Mouse (Mus musculus): ENCODE data around the gene Shc3. TPM values are rescaled to one million over a fixed set of nuclear protein-coding genes. Genes with fewer than 3 reads are reported as not detected.

Gene Shc3
- polyA plus RNA-seq, 1 experiment, result 1.1 TPM

GRCm38 (mm10) chr13:51411243-51411642, 158.0 kb downstream of the Shc3 start:
- H3K4me1 ChIP-seq (ENCODE audit: control insufficient read depth, insufficient read depth, low read length), result no peaks in the 10 kb centered on the region
- no peak overlapping the region for H3K27ac ChIP-seq (ENCODE audit: insufficient read depth, low read depth, low read length)
- DNase-seq, result no peak
- TF ChIP-seq CTCF (conservative IDR thresholded peaks at IDR 0.05; ENCODE audit: insufficient read depth, insufficient read length, low read depth, low read length), result no peak
- TF ChIP-seq POLR2A (IDR thresholded peaks at IDR 0.05; ENCODE audit: low read depth, low read length), result no peak
- H3K36me3 ChIP-seq (ENCODE audit: control insufficient read depth, insufficient read depth, low read length), result no peaks in the 10 kb centered on the region
- H3K27me3 ChIP-seq (replicated peaks; ENCODE audit: control insufficient read depth, insufficient read depth, low read length), result 0 out of 2 replicates have a peak, but pooled peaks cover 1% of the 10 kb centered on the region
- H3K4me3 ChIP-seq (ENCODE audit: insufficient read depth, low read depth, low read length), result peak overlapping the region; percentile 9; the same call in 1 of the 2 replicates
- WGBS, result 52% methylated on average over 9 of the region's 9 CpGs

GRCm38 (mm10) chr13:51409936-51410481, 159.2 kb downstream of the Shc3 start:
- Histone ChIP-seq H3K27me3 (replicated peaks; ENCODE audit: control insufficient read depth, insufficient read depth, low read length) (0 out of 2 replicates have a peak, but pooled peaks cover 1% of the 10 kb centered on the region), H3K36me3 (ENCODE audit: control insufficient read depth, insufficient read depth, low read length) (no peaks in the 10 kb centered on the region), H3K4me3 (ENCODE audit: insufficient read depth, low read depth, low read length) (peak overlapping the region; percentile 44), H3K4me1 (ENCODE audit: control insufficient read depth, insufficient read depth, low read length) (no peaks in the 10 kb centered on the region), H3K27ac (ENCODE audit: insufficient read depth, low read depth, low read length) (peak overlapping the region; percentile 72; the same call in 1 of the 2 replicates)
- DNase-seq, result no peak
- TF ChIP-seq POLR2A (IDR thresholded peaks at IDR 0.05; ENCODE audit: low read depth, low read length), result no peak
- no peak for TF ChIP-seq CTCF (conservative IDR thresholded peaks at IDR 0.05; ENCODE audit: insufficient read depth, insufficient read length, low read depth, low read length)
- WGBS, result 73% methylated on average over 6 of the region's 6 CpGs

GRCm38 (mm10) chr13:51408519-51409001, 160.7 kb downstream of the Shc3 start, which contains the start of gene S1pr3:
TSS of gene S1pr3 (plus strand) at chr13:51408639.
- no peaks in the 10 kb centered on the region for H3K36me3 ChIP-seq (ENCODE audit: control insufficient read depth, insufficient read depth, low read length)
- WGBS, result 4% methylated on average over 33 of the region's 33 CpGs
- peak within 1 kb of the TSS; percentile 61 for H3K4me3 ChIP-seq (ENCODE audit: insufficient read depth, low read depth, low read length)
- 0 out of 2 replicates have a peak, but pooled peaks cover 1% of the 10 kb centered on the region for H3K27me3 ChIP-seq (replicated peaks; ENCODE audit: control insufficient read depth, insufficient read depth, low read length)
- TF ChIP-seq CTCF (conservative IDR thresholded peaks at IDR 0.05; ENCODE audit: insufficient read depth, insufficient read length, low read depth, low read length), result no peak
- TF ChIP-seq POLR2A (IDR thresholded peaks at IDR 0.05; ENCODE audit: low read depth, low read length), result no peak
- H3K4me1 ChIP-seq (ENCODE audit: control insufficient read depth, insufficient read depth, low read length), result no peaks in the 10 kb centered on the region
- H3K27ac ChIP-seq (ENCODE audit: insufficient read depth, low read depth, low read length), result no peak within 1 kb of the TSS
- peak; percentile 65 for DNase-seq

DNA sequence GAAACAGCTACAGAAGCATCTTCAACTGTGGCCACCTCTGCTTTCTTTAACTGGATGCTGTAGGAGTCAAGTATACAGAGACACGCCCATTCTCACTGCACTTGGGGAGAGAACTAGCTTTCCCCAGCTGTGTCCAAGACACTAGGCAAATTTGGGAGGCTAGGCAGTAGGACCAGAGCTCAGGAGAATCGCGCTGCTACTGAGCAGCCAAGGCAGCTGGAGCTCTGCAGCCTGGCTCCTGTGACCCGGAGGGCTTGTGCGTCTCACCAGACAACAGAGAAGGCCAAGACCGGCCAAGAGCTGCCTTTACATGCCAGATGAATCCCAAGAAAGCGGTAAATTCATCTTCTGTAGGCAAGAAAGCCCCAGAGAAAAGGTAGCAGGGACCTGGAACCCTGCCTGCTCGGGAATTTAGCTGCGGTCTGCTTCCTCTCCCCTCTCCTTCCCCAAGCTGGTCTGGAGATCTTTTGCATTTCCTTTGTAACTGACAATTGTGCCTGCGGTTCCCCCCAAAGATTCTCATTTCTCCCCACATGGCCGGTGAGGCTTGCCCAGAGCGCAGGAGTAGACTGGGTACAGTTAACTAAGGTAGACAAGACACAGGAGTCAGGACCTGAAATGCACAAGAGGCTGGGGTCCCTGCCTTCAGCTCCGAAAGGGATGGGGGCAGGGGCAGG, 161.5 kb downstream of the Shc3 start:
- WGBS, result 66% methylated on average over 13 of the region's 13 CpGs
- no peak for DNase-seq
- no peak overlapping the region for H3K4me3 ChIP-seq (ENCODE audit: insufficient read depth, low read depth, low read length)
- H3K27ac ChIP-seq (ENCODE audit: insufficient read depth, low read depth, low read length), result no peak overlapping the region
- no peak for TF ChIP-seq CTCF (conservative IDR thresholded peaks at IDR 0.05; ENCODE audit: insufficient read depth, insufficient read length, low read depth, low read length)
- H3K27me3 ChIP-seq (replicated peaks; ENCODE audit: control insufficient read depth, insufficient read depth, low read length), result 0 out of 2 replicates have a peak, but pooled peaks cover 1% of the 10 kb centered on the region
- no peaks in the 10 kb centered on the region for H3K4me1 ChIP-seq (ENCODE audit: control insufficient read depth, insufficient read depth, low read length)
- H3K36me3 ChIP-seq (ENCODE audit: control insufficient read depth, insufficient read depth, low read length), result no peaks in the 10 kb centered on the region

GRCm38 (mm10) chr13:51405731-51406320, 163.4 kb downstream of the Shc3 start:
- Histone ChIP-seq H3K27ac (ENCODE audit: insufficient read depth, low read depth, low read length) (no peak overlapping the region), H3K4me1 (ENCODE audit: control insufficient read depth, insufficient read depth, low read length) (no peaks in the 10 kb centered on the region), H3K27me3 (replicated peaks; ENCODE audit: control insufficient read depth, insufficient read depth, low read length) (0 out of 2 replicates have a peak, but pooled peaks cover 1% of the 10 kb centered on the region), H3K36me3 (ENCODE audit: control insufficient read depth, insufficient read depth, low read length) (no peaks in the 10 kb centered on the region), H3K4me3 (ENCODE audit: insufficient read depth, low read depth, low read length) (no peak overlapping the region)
- no peak for TF ChIP-seq CTCF (conservative IDR thresholded peaks at IDR 0.05; ENCODE audit: insufficient read depth, insufficient read length, low read depth, low read length)
- no peak for TF ChIP-seq POLR2A (IDR thresholded peaks at IDR 0.05; ENCODE audit: low read depth, low read length)
- no peak for DNase-seq
- WGBS, result 92% methylated on average over 13 of the region's 13 CpGs

GRCm38 (mm10) chr13:51404566-51404965, 164.7 kb downstream of the Shc3 start:
- Histone ChIP-seq H3K36me3 (ENCODE audit: control insufficient read depth, insufficient read depth, low read length) (no peaks in the 10 kb centered on the region), H3K4me1 (ENCODE audit: control insufficient read depth, insufficient read depth, low read length) (no peaks in the 10 kb centered on the region), H3K27me3 (replicated peaks; ENCODE audit: control insufficient read depth, insufficient read depth, low read length) (0 out of 2 replicates have a peak, but pooled peaks cover 1% of the 10 kb centered on the region), H3K4me3 (ENCODE audit: insufficient read depth, low read depth, low read length) (no peak overlapping the region), H3K27ac (ENCODE audit: insufficient read depth, low read depth, low read length) (no peak overlapping the region)
- DNase-seq, result no peak
- 86% methylated on average over 4 of the region's 4 CpGs for WGBS
- no peak for TF ChIP-seq CTCF (conservative IDR thresholded peaks at IDR 0.05; ENCODE audit: insufficient read depth, insufficient read length, low read depth, low read length)
- no peak for TF ChIP-seq POLR2A (IDR thresholded peaks at IDR 0.05; ENCODE audit: low read depth, low read length)

All from kidney, adult 2 months (tissue).